Mouse (Mus musculus): ENCODE measurements at regions not wholly inside any gene's neighbourhood (a gene's known extent, or its start where the extent isn't known, plus 50 kb on each side); places are given as distances from the start of the nearest gene placed in this dataset.
"Not testable (repeated sequence)": the region's sequence is repeated elsewhere in the genome, so short reads cannot be mapped to it uniquely, and the experiment has no call there.

DNA sequence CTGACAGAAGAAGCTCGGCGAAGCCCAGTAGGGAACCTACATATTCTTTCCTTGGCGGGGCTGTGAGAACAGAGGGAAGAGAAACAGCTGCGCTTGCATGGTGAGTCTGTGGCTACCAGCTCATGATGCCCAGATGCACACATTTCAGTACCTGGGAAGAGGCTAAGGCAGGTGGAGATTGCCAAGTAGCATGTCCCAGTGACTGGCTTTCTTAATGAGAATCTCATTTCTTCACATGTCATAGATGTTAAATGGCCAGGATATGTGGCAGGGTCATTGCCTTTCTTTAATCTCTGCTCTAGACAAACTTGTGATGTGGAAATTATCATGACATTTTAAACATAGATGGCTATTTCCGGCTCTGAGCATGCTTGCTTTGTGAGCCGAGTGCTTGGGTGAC is 109.5 kb upstream of the Tns3 start:
- no peak for ATAC-seq (replicated peaks; ENCODE audit: poor library complexity)

- ATAC-seq (replicated peaks; ENCODE audit: poor library complexity): no peak
These were observed 108.9 kb upstream of the Tns3 start for GRCm38 (mm10) chr11:8773260-8773659.

GRCm38 (mm10) chr11:8772541-8772940 is 108.2 kb upstream of the Tns3 start:
- ATAC-seq (replicated peaks; ENCODE audit: poor library complexity): no peak

- not testable (repeated sequence) for ATAC-seq (replicated peaks; ENCODE audit: poor library complexity)
These were observed 104.4 kb upstream of the Tns3 start for GRCm38 (mm10) chr11:8768706-8769105.

- ATAC-seq (replicated peaks; ENCODE audit: poor library complexity): no peak
These were observed 101.2 kb upstream of the Tns3 start for GRCm38 (mm10) chr11:8765541-8765885.

DNA sequence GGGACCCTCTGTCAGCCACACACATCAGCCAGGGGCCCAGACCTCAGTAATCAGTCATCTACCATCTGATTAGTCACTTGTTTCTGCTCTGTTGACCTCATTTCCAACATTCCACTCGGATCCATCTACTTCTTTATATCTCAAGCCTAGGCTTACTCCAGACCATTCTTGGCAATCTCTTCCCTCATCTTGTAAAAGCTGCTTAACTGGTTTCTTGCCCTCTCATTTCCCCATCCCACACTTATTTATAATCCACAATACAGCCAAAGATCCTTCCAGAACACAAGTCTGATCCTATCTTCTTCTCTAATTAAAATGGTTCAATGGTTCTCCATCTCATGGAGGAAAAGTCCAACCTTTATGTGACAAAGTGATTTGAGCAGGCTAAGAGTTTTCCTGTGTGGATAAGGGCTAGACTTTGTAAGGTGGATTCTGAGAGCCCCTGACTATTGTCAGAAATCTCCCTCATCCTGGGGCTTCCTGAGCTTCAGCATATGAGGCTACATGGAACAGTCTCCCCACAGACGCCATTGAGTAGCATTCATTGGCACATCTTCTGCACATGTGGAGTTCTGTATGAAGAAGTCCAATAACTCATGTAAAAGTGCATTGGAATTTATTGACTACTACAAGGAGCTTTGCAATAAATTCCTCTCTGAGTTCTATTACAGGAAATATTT is 100.7 kb upstream of the Tns3 start:
- ATAC-seq (replicated peaks; ENCODE audit: poor library complexity): no peak

DNA sequence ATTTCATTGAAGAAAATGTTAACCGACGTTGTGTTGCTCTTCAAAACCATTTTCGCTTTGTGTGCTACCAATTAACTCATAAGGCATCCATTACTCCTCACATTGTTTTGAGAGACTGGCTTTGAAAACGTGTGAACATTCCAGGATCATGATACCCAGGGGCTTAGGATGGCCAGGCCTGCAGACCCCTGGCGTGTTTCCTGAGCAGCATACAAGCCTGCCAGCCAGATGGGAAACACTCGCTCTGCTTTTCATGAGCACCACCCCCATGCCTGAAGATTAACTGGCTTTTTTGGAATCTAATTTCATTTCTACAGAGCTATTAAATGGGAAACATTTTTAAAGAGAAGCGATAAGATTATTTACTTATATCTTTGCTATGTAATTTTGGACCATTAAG is 99.1 kb upstream of the Tns3 start:
- ATAC-seq (replicated peaks; ENCODE audit: poor library complexity): no peak

- peak; percentile 87 for ATAC-seq (replicated peaks; ENCODE audit: poor library complexity)
These were observed 97.8 kb upstream of the Tns3 start for GRCm38 (mm10) chr11:8762133-8762532.

- no peak for ATAC-seq (replicated peaks; ENCODE audit: poor library complexity)
These were observed 97.3 kb upstream of the Tns3 start for GRCm38 (mm10) chr11:8761626-8762025.

- peak; percentile 67 for ATAC-seq (replicated peaks; ENCODE audit: poor library complexity)
These were observed 95.5 kb upstream of the Tns3 start for GRCm38 (mm10) chr11:8759858-8760257.

- not testable (repeated sequence) for ATAC-seq (replicated peaks; ENCODE audit: poor library complexity)
These were observed 90.2 kb upstream of the Tns3 start for GRCm38 (mm10) chr11:8754508-8754907.

- ATAC-seq (replicated peaks; ENCODE audit: poor library complexity): not testable (repeated sequence)
These were observed 71.4 kb upstream of the Tns3 start for GRCm38 (mm10) chr11:8735784-8736183.

DNA sequence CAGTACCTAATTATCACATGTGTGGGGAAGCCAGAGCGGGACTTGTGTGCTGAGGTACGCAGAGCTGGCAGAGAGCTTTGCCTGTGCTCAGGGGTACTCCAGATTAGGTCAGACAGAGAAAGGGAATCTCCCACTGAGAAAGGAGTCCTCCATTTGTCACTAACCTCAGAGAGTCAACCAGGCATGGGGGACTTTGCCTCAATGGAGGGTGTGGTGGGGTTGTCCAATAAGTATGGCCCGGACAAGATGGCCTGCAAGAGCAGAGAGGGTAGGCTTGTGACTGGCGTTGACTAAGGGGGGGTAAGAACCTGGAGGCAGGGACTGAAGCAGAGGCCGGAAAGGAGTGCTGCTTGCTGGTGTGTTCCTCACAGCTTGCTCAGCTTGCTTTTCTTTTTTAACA is 62.7 kb upstream of the Tns3 start:
- no peak for ATAC-seq (replicated peaks; ENCODE audit: poor library complexity)

DNA sequence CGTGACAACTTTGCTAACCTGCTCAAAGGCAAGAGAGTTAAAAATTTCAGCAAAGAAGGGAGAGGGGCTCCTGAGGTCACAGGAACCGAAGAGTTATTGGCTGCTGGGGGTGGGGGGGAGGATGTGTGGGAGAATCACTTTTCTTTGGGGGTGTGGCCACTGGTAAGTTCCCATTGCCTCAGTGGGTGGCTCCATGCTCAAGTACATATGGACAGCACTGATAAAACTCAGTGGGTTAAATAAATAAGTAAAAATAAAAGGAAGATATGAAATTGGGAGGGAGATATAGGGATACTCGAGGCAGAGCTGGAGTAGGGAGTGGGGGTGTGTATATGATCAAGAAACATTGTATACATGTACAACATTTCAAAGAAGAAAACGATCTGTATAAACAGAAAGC is 61.2 kb upstream of the Tns3 start:
- ATAC-seq (replicated peaks; ENCODE audit: poor library complexity): peak; percentile 60

DNA sequence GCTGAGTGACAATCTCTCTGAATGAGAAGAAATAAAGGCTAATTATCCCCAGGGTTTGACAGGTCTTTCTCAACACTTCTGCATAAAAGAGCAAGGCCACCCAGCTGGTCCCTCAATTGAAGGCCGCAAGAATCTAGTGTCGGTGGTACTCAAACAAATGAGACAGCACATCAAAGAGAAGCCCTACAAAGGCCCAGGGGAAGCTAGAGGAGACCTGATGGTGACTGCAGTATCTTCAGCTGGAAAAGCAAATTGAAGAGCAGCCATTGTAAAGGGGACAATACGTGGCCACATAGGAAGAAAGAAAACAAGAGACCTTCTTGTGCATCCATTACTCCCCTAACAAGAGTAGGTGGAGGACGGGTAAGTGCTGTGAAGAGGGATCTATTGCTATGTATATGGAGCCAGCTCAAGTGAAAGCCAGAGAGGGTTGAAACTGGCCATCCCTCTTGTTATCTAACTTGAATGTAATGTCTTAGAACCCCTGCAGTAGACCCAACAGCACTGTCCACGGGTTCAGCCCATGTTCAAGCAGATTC is 58.8 kb upstream of the Tns3 start:
- ATAC-seq (replicated peaks; ENCODE audit: poor library complexity): no peak

DNA sequence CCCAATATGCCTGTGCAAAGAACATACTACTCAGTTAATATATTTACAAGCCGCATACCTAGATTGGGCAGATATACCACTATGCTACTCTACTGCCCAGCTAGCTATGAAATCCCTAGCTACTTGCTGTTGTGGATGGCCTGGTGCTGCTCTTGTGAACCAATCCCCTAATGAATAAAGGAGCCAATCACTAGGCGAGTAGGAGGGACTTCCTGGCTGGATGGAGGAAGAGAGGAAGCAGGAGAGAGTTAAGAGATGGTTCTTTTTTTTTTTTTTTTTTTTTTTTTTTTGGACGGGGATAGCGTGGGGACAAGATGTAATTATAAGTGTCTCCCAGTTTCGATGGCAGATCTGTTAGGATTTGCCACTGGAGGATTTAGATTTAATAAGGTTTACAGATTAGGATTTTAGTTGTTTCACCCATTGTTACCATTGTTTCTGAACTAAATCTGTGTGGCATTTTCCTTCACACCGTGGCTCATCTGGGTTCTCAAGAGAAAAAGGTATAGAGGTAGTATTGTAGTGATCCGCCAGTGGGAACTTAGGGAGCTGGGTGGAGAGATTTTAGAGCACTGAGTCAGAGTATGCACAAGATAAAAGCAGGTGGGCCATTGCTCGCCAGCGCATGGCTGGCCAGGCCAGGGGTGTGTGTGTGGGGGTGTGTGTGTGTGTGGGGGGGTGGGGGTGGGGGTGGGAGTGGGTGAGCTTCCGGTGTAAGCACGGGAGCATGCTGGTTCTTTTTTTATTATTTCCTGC is 55.1 kb upstream of the Tns3 start:
- no peak for ATAC-seq (replicated peaks; ENCODE audit: poor library complexity)

DNA sequence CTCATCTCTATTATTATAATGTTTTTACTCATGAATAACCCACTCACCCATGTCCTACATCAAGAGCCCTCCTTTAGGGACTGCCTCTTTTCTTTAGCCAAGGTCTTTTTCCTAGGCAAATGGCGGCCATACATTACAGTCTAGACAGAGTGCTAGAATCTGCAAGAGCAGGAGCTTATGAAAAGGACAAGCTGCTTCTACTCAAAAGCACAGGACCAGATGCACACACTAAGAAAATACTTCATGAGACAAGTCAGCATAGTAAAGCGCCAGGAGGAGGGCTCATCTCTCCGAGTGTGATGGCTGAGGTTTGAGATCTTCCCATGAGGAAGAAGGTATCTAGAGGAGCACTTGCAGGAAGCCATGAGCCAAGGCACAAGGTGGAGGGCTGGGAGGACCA is 53.4 kb upstream of the Tns3 start:
- no peak for ATAC-seq (replicated peaks; ENCODE audit: poor library complexity)

DNA sequence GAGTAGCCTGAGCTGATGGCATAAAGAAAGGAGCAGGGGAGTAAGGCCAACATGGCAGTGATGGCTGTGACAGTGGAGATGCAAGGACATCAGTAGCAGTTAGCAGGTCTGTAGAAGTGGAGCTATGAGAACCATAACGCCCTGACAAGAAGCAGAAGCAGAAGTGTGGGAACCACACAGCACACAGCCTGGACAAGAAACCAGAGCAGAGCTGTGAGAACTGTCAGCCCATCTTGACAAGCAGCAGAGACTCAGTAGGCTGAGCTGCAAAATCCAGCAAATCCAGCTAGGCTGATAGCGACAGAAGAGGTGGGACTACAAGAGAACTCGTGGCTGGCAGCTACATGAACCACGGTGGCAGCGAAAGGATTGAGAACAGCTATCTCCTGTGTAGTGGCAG is 52.5 kb upstream of the Tns3 start:
- peak; percentile 70 for ATAC-seq (replicated peaks; ENCODE audit: poor library complexity)

- ATAC-seq (replicated peaks; ENCODE audit: poor library complexity): no peak
These were observed 51.4 kb upstream of the Tns3 start for GRCm38 (mm10) chr11:8715775-8716174.
